In genomic region chr9:104646348-104646994, GRCm38 (mm10) we compare ENCODE assay signal across 15 mouse cellular contexts.
A peak's percentile ranks its signal among the peaks of the same experiment; 100 is the strongest.
DNase-seq lines count a peak whose midpoint lies in the region; ATAC-seq and TF ChIP-seq lines count a peak whose summit lies in the region.
"Had no signal": no experiment of that assay in that cellular context is flagged by ENCODE, and none has a peak within 500 bp of the region (broad histone marks: within the 10 kb centered on the region; RNA-seq: fewer than 3 reads in every experiment).

No protein-coding gene starts in this region.

- TF ChIP-seq CTCF in lung, embryonic 14.5 days (IDR thresholded peaks at IDR 0.05; ENCODE audit: low read depth) = no peak
- no peak for TF ChIP-seq CTCF in liver, postnatal 0 days (IDR thresholded peaks at IDR 0.05; ENCODE audit: low read depth)

- 41% methylated on average over 5 of the region's 5 CpGs for WGBS in lung, embryonic 14.5 days
- 49% methylated on average over 5 of the region's 5 CpGs for WGBS in heart, embryonic 12.5 days
- WGBS in liver, postnatal 0 days (ENCODE audit: insufficient replicate concordance) = 56% methylated on average over 5 of the region's 5 CpGs

- H3K4me2 ChIP-seq in lung, embryonic 14.5 days = no peak overlapping the region
- H3K4me2 ChIP-seq in heart, embryonic 12.5 days = no peak overlapping the region
- no peak overlapping the region for H3K4me2 ChIP-seq in liver, postnatal 0 days (ENCODE audit: low read depth, low read length)

- H3K27me3 ChIP-seq in lung, embryonic 14.5 days (ENCODE audit: insufficient read depth, low read length) = no peaks in the 10 kb centered on the region
- H3K27me3 ChIP-seq in heart, embryonic 12.5 days (replicated peaks) = no peaks in the 10 kb centered on the region
- no peaks in the 10 kb centered on the region for H3K27me3 ChIP-seq in liver, postnatal 0 days (ENCODE audit: insufficient read depth, low read length)
- H3K27me3 ChIP-seq: Patski had no signal

- no peaks in the 10 kb centered on the region for H3K36me3 ChIP-seq in lung, embryonic 14.5 days (ENCODE audit: insufficient read depth)
- no peaks in the 10 kb centered on the region for H3K36me3 ChIP-seq in heart, embryonic 12.5 days
- H3K36me3 ChIP-seq in liver, postnatal 0 days (replicated peaks; ENCODE audit: insufficient read depth, low read length) = no peaks in the 10 kb centered on the region
- H3K36me3 ChIP-seq: midbrain, embryonic 10.5 days had no signal

- ATAC-seq in frontal cortex, adult (ENCODE audit: low TSS enrichment) = peak; percentile 78
- ATAC-seq in lung, embryonic 14.5 days (ENCODE audit: insufficient read depth) = peak; percentile 65; the same call in 1 of the 2 replicates
- no peak for ATAC-seq in heart, embryonic 12.5 days (ENCODE audit: insufficient number of reproducible peaks, low FRiP score)
- ATAC-seq in liver, postnatal 0 days = no peak
- ATAC-seq: intestine, embryonic 16.5 days; Patski had no signal

- DNase-seq in frontal cortex, postnatal 36 days (ENCODE audit: low spot score in 2 of 2) = no peak
- peak; percentile 48 for DNase-seq in lung, embryonic 14.5 days
- DNase-seq in lung, postnatal 25 days (ENCODE audit: low spot score) = no peak
- DNase-seq in embryo, embryonic 11.5 days (ENCODE audit: low read depth, low spot score) = peak; percentile 9
- peak; percentile 19 for DNase-seq in neural tube, embryonic 10.5 days (ENCODE audit: extremely low spot score, low spot score)
- no peak for DNase-seq in liver, postnatal 0 days
- DNase-seq: cerebellum, postnatal 14 days; heart, adult 2 months; liver; thymus, postnatal 36 days had no signal

- no peaks in the 10 kb centered on the region for H3K9me3 ChIP-seq in lung, embryonic 14.5 days (ENCODE audit: low read depth, low read length)
- no peaks in the 10 kb centered on the region for H3K9me3 ChIP-seq in heart, embryonic 12.5 days (replicated peaks)
- no peaks in the 10 kb centered on the region for H3K9me3 ChIP-seq in liver, postnatal 0 days (ENCODE audit: low read length)
- H3K9me3 ChIP-seq: midbrain, embryonic 10.5 days had no signal

- H3K4me1 ChIP-seq in lung, embryonic 14.5 days (ENCODE audit: insufficient read depth) = no peaks in the 10 kb centered on the region
- no peaks in the 10 kb centered on the region for H3K4me1 ChIP-seq in heart, embryonic 12.5 days (replicated peaks)
- no peaks in the 10 kb centered on the region for H3K4me1 ChIP-seq in liver, postnatal 0 days (ENCODE audit: insufficient read depth)
- H3K4me1 ChIP-seq: midbrain, embryonic 10.5 days had no signal

- no peak for TF ChIP-seq EP300 in liver, postnatal 0 days (IDR thresholded peaks at IDR 0.05; ENCODE audit: low read depth)

- H3K9ac ChIP-seq in lung, embryonic 14.5 days = no peak overlapping the region
- no peak overlapping the region for H3K9ac ChIP-seq in heart, embryonic 12.5 days
- no peak overlapping the region for H3K9ac ChIP-seq in liver, postnatal 0 days (replicated peaks)

- no peak overlapping the region for H3K4me3 ChIP-seq in lung, embryonic 14.5 days (ENCODE audit: low read depth, low read length)
- H3K4me3 ChIP-seq in heart, embryonic 12.5 days = no peak overlapping the region
- H3K4me3 ChIP-seq in liver, postnatal 0 days (ENCODE audit: low read depth, low read length) = no peak overlapping the region
- H3K4me3 ChIP-seq: heart, adult 2 months; midbrain, embryonic 10.5 days had no signal

- no peak overlapping the region for H3K27ac ChIP-seq in lung, embryonic 14.5 days (ENCODE audit: low read depth)
- no peak overlapping the region for H3K27ac ChIP-seq in heart, embryonic 12.5 days (ENCODE audit: poor library complexity, severe bottlenecking)
- H3K27ac ChIP-seq in liver, postnatal 0 days (ENCODE audit: low read depth) = no peak overlapping the region
- H3K27ac ChIP-seq: heart, adult 2 months; midbrain, embryonic 10.5 days had no signal

Comparison
In these comparisons a context has a peak if more than half of its experiments do, and no peak if none do; other contexts are left out.
1. DNase-seq: peak in lung, embryonic 14.5 days (single experiment), embryo, embryonic 11.5 days (single experiment) and neural tube, embryonic 10.5 days (single experiment); none in frontal cortex, postnatal 36 days (0 of 2), lung, postnatal 25 days (single experiment) and liver, postnatal 0 days (single experiment).
2. ATAC-seq: peak in frontal cortex, adult (single experiment) and lung, embryonic 14.5 days (single experiment); none in heart, embryonic 12.5 days (single experiment) and liver, postnatal 0 days (single experiment).